In genomic region chr10:98914810-98915241, GRCm38 (mm10) we compare ENCODE assay signal across 8 mouse cellular contexts. TPM values are rescaled to one million over a fixed set of nuclear protein-coding genes. Genes with fewer than 3 reads are reported as not detected.
DNase-seq lines count a peak whose midpoint lies in the region; ATAC-seq and TF ChIP-seq lines count a peak whose summit lies in the region.

No protein-coding gene starts in this region.

- WGBS in forebrain, embryonic 12.5 days: 0% methylated on average over 24 of the region's 62 CpGs
- 1% methylated on average over 42 of the region's 62 CpGs for WGBS in heart, postnatal 0 days
- 0% methylated on average over 28 of the region's 62 CpGs for WGBS in liver, embryonic 16.5 days (ENCODE audit: insufficient replicate concordance)
- WGBS in neural tube, embryonic 13.5 days: 0% methylated on average over 13 of the region's 62 CpGs
- 2% methylated on average over 20 of the region's 62 CpGs for WGBS in stomach, postnatal 0 days

- H3K9me3 ChIP-seq in MEL (replicated peaks; ENCODE audit: insufficient read depth, low read length): no peaks in the 10 kb centered on the region
- no peaks in the 10 kb centered on the region for H3K9me3 ChIP-seq in forebrain, embryonic 12.5 days
- no peaks in the 10 kb centered on the region for H3K9me3 ChIP-seq in heart, postnatal 0 days (replicated peaks; ENCODE audit: control insufficient read depth, low read length)
- H3K9me3 ChIP-seq in liver, embryonic 16.5 days (replicated peaks; ENCODE audit: control insufficient read depth, low read length): no peaks in the 10 kb centered on the region
- no peaks in the 10 kb centered on the region for H3K9me3 ChIP-seq in neural tube, embryonic 13.5 days
- H3K9me3 ChIP-seq in stomach, postnatal 0 days (ENCODE audit: control insufficient read depth, low read length): no peaks in the 10 kb centered on the region

- H3K27me3 ChIP-seq in MEL (ENCODE audit: control insufficient read depth in 1 of 2, insufficient read depth in 2 of 2, low read length in 2 of 2): no peaks in the 10 kb centered on the region
- no peaks in the 10 kb centered on the region for H3K27me3 ChIP-seq in forebrain, embryonic 12.5 days
- H3K27me3 ChIP-seq in heart, postnatal 0 days (ENCODE audit: control insufficient read depth, insufficient read depth, low read length): no peaks in the 10 kb centered on the region
- H3K27me3 ChIP-seq in liver, embryonic 16.5 days (ENCODE audit: control insufficient read depth, insufficient read depth, low read depth, low read length): no peaks in the 10 kb centered on the region
- no peaks in the 10 kb centered on the region for H3K27me3 ChIP-seq in neural tube, embryonic 13.5 days
- no peaks in the 10 kb centered on the region for H3K27me3 ChIP-seq in stomach, postnatal 0 days (ENCODE audit: control insufficient read depth, insufficient read depth, low read length)

- TF ChIP-seq EP300 in MEL (IDR thresholded peaks at IDR 0.05; ENCODE audit: low read depth in 1 of 2, low read length in 2 of 2): no peak
- no peak for TF ChIP-seq EP300 in heart, postnatal 0 days (IDR thresholded peaks at IDR 0.05; ENCODE audit: low read depth)
- no peak for TF ChIP-seq EP300 in stomach, postnatal 0 days (optimal IDR thresholded peaks at IDR 0.05)

- peak overlapping the region; percentile 73 to 97 for H3K4me3 ChIP-seq in MEL (ENCODE audit: control insufficient read depth in 1 of 2, insufficient read depth in 1 of 2, low read depth in 2 of 2, low read length in 2 of 2)
- peak overlapping the region; percentile 95 for H3K4me3 ChIP-seq in forebrain, embryonic 12.5 days (replicated peaks)
- H3K4me3 ChIP-seq in heart, postnatal 0 days (ENCODE audit: low read depth, low read length): peak overlapping the region; percentile 84
- peak overlapping the region; percentile 99 for H3K4me3 ChIP-seq in liver, embryonic 16.5 days (ENCODE audit: low read depth, low read length)
- H3K4me3 ChIP-seq in neural tube, embryonic 13.5 days: peak overlapping the region; percentile 94
- peak overlapping the region; percentile 91 for H3K4me3 ChIP-seq in stomach, postnatal 0 days (ENCODE audit: low read depth, low read length)

- peak overlapping the region; percentile 94 for H3K9ac ChIP-seq in MEL (ENCODE audit: control insufficient read depth, low read depth, low read length, poor library complexity, severe bottlenecking)
- H3K9ac ChIP-seq in forebrain, embryonic 12.5 days: peak overlapping the region; percentile 92
- peak overlapping the region; percentile 91 for H3K9ac ChIP-seq in heart, postnatal 0 days (replicated peaks; ENCODE audit: low read depth, low read length)
- H3K9ac ChIP-seq in liver, embryonic 16.5 days (ENCODE audit: low read depth, low read length): peak overlapping the region; percentile 98
- H3K9ac ChIP-seq in neural tube, embryonic 13.5 days: peak overlapping the region; percentile 97
- H3K9ac ChIP-seq in stomach, postnatal 0 days (ENCODE audit: low read length): peak overlapping the region; percentile 93

- H3K79me2 ChIP-seq in MEL (ENCODE audit: control insufficient read depth, insufficient read depth, low read length, poor library complexity): peaks cover 37% of the 10 kb centered on the region

- peaks cover 0 to 17% of the 10 kb centered on the region in 2 experiments; a peak in 2 of 4 replicates for H3K36me3 ChIP-seq in MEL (ENCODE audit: control insufficient read depth in 1 of 2, insufficient read depth in 2 of 2, low read length in 2 of 2)
- H3K36me3 ChIP-seq in forebrain, embryonic 12.5 days (replicated peaks): no peaks in the 10 kb centered on the region
- no peaks in the 10 kb centered on the region for H3K36me3 ChIP-seq in heart, postnatal 0 days (replicated peaks; ENCODE audit: control insufficient read depth, insufficient read depth, low read length)
- H3K36me3 ChIP-seq in liver, embryonic 16.5 days (ENCODE audit: control insufficient read depth, insufficient read depth): no peaks in the 10 kb centered on the region
- no peaks in the 10 kb centered on the region for H3K36me3 ChIP-seq in neural tube, embryonic 13.5 days
- H3K36me3 ChIP-seq in stomach, postnatal 0 days (ENCODE audit: control insufficient read depth, insufficient read depth, low read length): no peaks in the 10 kb centered on the region

- H3K4me2 ChIP-seq in forebrain, embryonic 12.5 days: peak overlapping the region; percentile 98
- peak overlapping the region; percentile 83 for H3K4me2 ChIP-seq in heart, postnatal 0 days (ENCODE audit: low read depth, low read length)
- peak overlapping the region; percentile 96 for H3K4me2 ChIP-seq in liver, embryonic 16.5 days (ENCODE audit: low read depth, low read length)
- peak overlapping the region; percentile 93 for H3K4me2 ChIP-seq in neural tube, embryonic 13.5 days
- H3K4me2 ChIP-seq in stomach, postnatal 0 days (replicated peaks; ENCODE audit: low read depth): peak overlapping the region; percentile 82

- H3K4me1 ChIP-seq in MEL (ENCODE audit: control insufficient read depth in 1 of 2, insufficient read depth in 2 of 2, low read length in 2 of 2): peaks cover 5 to 7% of the 10 kb centered on the region in 2 experiments
- H3K4me1 ChIP-seq in forebrain, embryonic 12.5 days: peaks cover 11% of the 10 kb centered on the region
- peaks cover 7% of the 10 kb centered on the region for H3K4me1 ChIP-seq in heart, postnatal 0 days (ENCODE audit: control insufficient read depth, insufficient read depth)
- H3K4me1 ChIP-seq in liver, embryonic 16.5 days (ENCODE audit: control insufficient read depth, low read depth, low read length): peaks cover 14% of the 10 kb centered on the region
- H3K4me1 ChIP-seq in neural tube, embryonic 13.5 days (replicated peaks): peaks cover 21% of the 10 kb centered on the region
- no peaks in the 10 kb centered on the region for H3K4me1 ChIP-seq in stomach, postnatal 0 days (replicated peaks; ENCODE audit: control insufficient read depth, insufficient read depth)

- ATAC-seq in cerebellum, adult (ENCODE audit: insufficient number of reproducible peaks, low FRiP score, low TSS enrichment): peak; percentile 78
- ATAC-seq in forebrain, embryonic 12.5 days (ENCODE audit: low FRiP score): peak; percentile 85
- ATAC-seq in heart, postnatal 0 days (ENCODE audit: insufficient read depth, low read depth): peak; percentile 80
- ATAC-seq in liver, embryonic 16.5 days (ENCODE audit: low read depth): peak; percentile 82
- peak; percentile 84 for ATAC-seq in neural tube, embryonic 13.5 days (ENCODE audit: low read depth)
- ATAC-seq in stomach, postnatal 0 days (ENCODE audit: low FRiP score, low TSS enrichment): peak; percentile 88

- H3K27ac ChIP-seq in MEL (ENCODE audit: control insufficient read depth, low read depth, low read length): peak overlapping the region; percentile 77
- peak overlapping the region; percentile 98 for H3K27ac ChIP-seq in forebrain, embryonic 12.5 days
- H3K27ac ChIP-seq in heart, postnatal 0 days (ENCODE audit: low read depth): peak overlapping the region; percentile 99
- peak overlapping the region; percentile 98 for H3K27ac ChIP-seq in liver, embryonic 16.5 days (ENCODE audit: low read length)
- H3K27ac ChIP-seq in neural tube, embryonic 13.5 days (replicated peaks): peak overlapping the region; percentile 100
- H3K27ac ChIP-seq in stomach, postnatal 0 days (replicated peaks): peak overlapping the region; percentile 99

- peak; percentile 57 to 65; a peak in 2 of 4 replicates for TF ChIP-seq POLR2A in MEL (IDR thresholded peaks at IDR 0.05; ENCODE audit: control insufficient read depth in 1 of 2, insufficient read depth in 1 of 2, low read depth in 1 of 2, low read length in 2 of 2, poor library complexity in 1 of 2)

- TF ChIP-seq RAD21 in MEL (IDR thresholded peaks at IDR 0.05; ENCODE audit: low read depth, low read length): no peak

- no peak for TF ChIP-seq CTCF in MEL (IDR thresholded peaks at IDR 0.05 in 2 of 3, conservative IDR thresholded peaks at IDR 0.05 in 1 of 3; ENCODE audit: control insufficient read depth in 1 of 3, insufficient read depth in 1 of 3, low read depth in 2 of 3, low read length in 3 of 3, poor library complexity in 1 of 3, severe bottlenecking in 1 of 3)
- peak; percentile 11; the same call in 1 of the 2 replicates for TF ChIP-seq CTCF in heart, postnatal 0 days (IDR thresholded peaks at IDR 0.05; ENCODE audit: low read depth)
- peak; percentile 46 for TF ChIP-seq CTCF in stomach, postnatal 0 days (IDR thresholded peaks at IDR 0.05; ENCODE audit: low read depth)

- DNase-seq in MEL (ENCODE audit: low read depth, low spot score): peak; percentile 78
- peak; percentile 77 for DNase-seq in heart, postnatal 0 days (ENCODE audit: low spot score)
- DNase-seq in kidney, postnatal 36 days: peak; percentile 88 to 92
- DNase-seq in stomach, postnatal 0 days (ENCODE audit: low spot score): peak; percentile 91

TF ChIP-seq in MEL, 35 proteins besides CTCF, POLR2A, EP300 and RAD21 (continues in another document):
- TF ChIP-seq GABPA (IDR thresholded peaks at IDR 0.05; ENCODE audit: low read depth, low read length) (no peak), E2F4 (IDR thresholded peaks at IDR 0.05; ENCODE audit: borderline replicate concordance, low read depth, low read length) (no peak), ZNF384 (IDR thresholded peaks at IDR 0.05; ENCODE audit: low read depth, low read length) (no peak), MXI1 (IDR thresholded peaks at IDR 0.05; ENCODE audit: low read depth, low read length) (0 out of 2 replicates have a peak, but pooled peaks have one; percentile 28), NELFE (IDR thresholded peaks at IDR 0.05; ENCODE audit: low read depth, low read length) (peak; percentile 58), POLR2AphosphoS2 (IDR thresholded peaks at IDR 0.05; ENCODE audit: low read length) (peak; percentile 52; the same call in 1 of the 2 replicates), MAZ (IDR thresholded peaks at IDR 0.05; ENCODE audit: low read depth, low read length) (peak; percentile 55; the same call in 1 of the 2 replicates), TCF12 (IDR thresholded peaks at IDR 0.05; ENCODE audit: low read depth, low read length) (peak; percentile 16; the same call in 1 of the 2 replicates), ETS1 (IDR thresholded peaks at IDR 0.05; ENCODE audit: low read depth, low read length) (no peak), MAX (IDR thresholded peaks at IDR 0.05; ENCODE audit: low read length) (peak; percentile 4; the same call in 1 of the 2 replicates)

RNA-seq across cellular contexts. Expression of gene Atp2b1, which starts 0.6 kb away (rescaled TPM):
- total RNA-seq in MEL (2012; rRNA removed): 23.5 and 29.4 TPM in 2 replicates
- polyA plus RNA-seq in MEL (2012; ENCODE audit: insufficient read depth in 1 of 2, insufficient read length in 2 of 2, low read depth in 1 of 2, low replicate concordance in 2 of 2, missing spikeins in 1 of 2): 10 to 100 TPM in 1 of 2 experiments, not detected in 1; 26.6 TPM
- polyA plus RNA-seq in forebrain, embryonic 12.5 days (2016; fragmentation: Nextera tagmentation; extraction: Ambion mirVana): 93.6 and 96.1 TPM in 2 replicates
- total RNA-seq in heart, postnatal 0 days (2014; rRNA removed; ENCODE audit: low replicate concordance): 28.3 and 37.7 TPM in 2 replicates
- polyA plus RNA-seq in heart, postnatal 0 days (2015; fragmentation: Nextera tagmentation; extraction: Ambion mirVana): 64.8 and 67.0 TPM in 2 replicates
- polyA plus RNA-seq in liver, embryonic 16.5 days (2015; fragmentation: Nextera tagmentation; extraction: Ambion mirVana): 27.4 and 29.0 TPM in 2 replicates
- polyA plus RNA-seq in neural tube, embryonic 13.5 days (2015; fragmentation: Nextera tagmentation; extraction: Ambion mirVana): 269 and 285 TPM in 2 replicates
- polyA plus RNA-seq in stomach, postnatal 0 days (2015; fragmentation: Nextera tagmentation; extraction: Ambion mirVana): 84.4 and 99.6 TPM in 2 replicates

Comparison
In these comparisons a context has a peak if more than half of its experiments do, and no peak if none do; other contexts are left out.
1. Peak in every context shown above with its lines: DNase-seq, ATAC-seq, H3K4me3 ChIP-seq and H3K27ac ChIP-seq.
2. CTCF ChIP-seq: peak in heart, postnatal 0 days (single experiment) and stomach, postnatal 0 days (single experiment); none in MEL (0 of 3).